Mouse (Mus musculus): ENCODE data around the gene Uvrag.

DNA sequence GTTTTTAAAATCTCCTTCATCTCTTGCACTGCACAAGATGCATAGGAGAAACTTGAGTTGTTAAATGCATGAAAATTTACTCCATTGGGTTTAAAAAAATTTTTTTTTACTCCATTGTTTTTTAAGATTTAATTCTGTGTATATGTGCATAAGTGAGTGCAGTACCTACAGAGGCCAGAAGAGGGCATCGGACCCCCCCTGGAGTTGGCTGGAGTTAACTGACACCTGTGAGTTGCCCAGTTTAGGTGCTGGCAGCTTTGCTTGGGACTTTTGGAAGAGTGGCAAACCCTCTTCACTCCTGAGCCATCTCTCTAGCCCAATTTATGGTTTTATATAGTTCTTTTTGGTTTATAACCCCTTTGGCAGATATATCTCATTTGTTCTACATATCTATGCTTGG, 239.8 kb downstream of the Uvrag start:
- TF ChIP-seq CTCF (IDR thresholded peaks at IDR 0.05; ENCODE audit: low read depth, low read length) = peak; percentile 47
- TF ChIP-seq POLR2A (IDR thresholded peaks at IDR 0.05; ENCODE audit: extremely low read depth, insufficient read depth, low read length) = no peak
